Mouse (Mus musculus) yolk sac, embryonic 10.5 days (tissue): Measurements from ENCODE around the gene Klf2.

Experiments
- DNase-seq: peaks from one replicate; pipeline ENCODE4 v3.0.0-alpha.2; 2017; ENCODE audit warnings: low spot score

Klf2 gene

DNA sequence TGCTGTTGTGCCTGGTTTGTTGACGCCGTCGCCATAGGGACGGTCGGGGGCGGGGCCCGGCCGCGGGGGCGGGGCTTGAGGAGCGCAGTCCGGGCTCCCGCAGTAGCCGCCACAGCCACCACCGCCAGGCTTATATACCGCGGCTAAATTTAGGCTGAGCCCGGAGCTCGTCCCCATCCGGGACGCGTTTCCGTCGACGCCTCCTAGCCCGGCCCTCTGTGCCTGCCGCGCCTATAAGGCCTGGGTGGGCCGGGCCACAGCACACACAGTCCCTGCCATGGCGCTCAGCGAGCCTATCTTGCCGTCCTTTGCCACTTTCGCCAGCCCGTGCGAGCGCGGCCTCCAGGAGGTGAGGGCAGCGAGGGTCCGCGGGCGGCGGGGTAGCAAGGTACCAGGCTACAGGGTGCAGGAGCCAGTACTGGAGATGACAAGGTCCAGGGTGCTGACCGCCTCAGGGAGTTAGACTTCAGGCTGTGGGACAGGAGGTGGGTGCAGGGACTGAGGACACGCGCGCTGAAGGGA, at the start of gene Klf2:
Klf2 (plus strand) TSS at position 233 of the 522 bp plus-strand sequence.
- DNase-seq, result peak; percentile 91

GRCm38 (mm10) chr8:72270606-72271005, 48.2 kb upstream of the Klf2 start:
- no peak for DNase-seq

DNA sequence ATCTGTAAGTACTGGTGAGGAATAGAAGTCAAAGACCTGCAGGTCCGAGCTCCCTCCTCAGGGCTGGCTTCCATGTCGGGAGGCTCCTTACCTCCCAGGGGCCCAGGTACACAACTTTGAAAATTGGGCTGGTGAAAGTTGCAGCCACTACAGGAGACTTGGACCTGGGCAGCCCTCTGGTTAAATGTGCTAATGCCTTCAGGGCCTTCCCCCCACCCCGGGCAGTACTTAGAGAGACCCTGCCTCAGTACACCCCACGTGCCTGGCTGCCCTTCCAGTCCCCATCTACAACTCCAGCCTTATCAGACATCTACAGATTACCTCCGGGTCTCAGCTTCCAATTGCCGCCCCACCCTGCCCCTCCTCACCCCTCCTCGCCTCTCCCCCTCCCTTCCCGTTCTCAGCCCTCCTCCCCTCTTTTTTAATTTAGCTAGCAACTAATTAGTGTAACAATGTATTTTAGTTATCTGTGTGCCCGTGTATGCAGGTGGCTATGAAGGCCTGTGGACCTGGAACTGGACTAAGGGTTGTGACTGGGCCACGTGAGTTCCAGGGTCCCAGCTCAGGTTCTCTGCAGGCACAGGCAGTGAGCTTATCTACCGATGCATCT, 47.7 kb upstream of the Klf2 start:
- no peak for DNase-seq

DNA sequence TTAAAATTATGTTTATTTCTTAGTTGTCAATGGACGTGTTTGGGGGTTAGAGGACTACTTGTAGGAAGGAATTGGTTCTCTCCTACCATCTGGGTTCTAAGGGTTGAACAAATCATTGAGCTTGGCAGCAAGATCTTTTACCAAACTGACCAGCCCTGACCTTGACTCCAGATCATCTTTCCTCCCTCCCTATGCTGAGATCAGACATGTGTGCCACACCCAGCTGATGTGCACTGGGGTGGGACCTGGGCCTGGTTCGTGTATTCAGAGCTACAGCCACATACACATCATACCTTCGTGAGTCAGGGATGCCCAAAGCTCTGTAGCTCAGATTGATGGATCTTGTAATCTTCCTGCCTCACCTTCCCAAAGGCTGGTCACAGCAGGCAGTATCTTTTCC, 47.1 kb upstream of the Klf2 start:
- DNase-seq, result no peak

DNA sequence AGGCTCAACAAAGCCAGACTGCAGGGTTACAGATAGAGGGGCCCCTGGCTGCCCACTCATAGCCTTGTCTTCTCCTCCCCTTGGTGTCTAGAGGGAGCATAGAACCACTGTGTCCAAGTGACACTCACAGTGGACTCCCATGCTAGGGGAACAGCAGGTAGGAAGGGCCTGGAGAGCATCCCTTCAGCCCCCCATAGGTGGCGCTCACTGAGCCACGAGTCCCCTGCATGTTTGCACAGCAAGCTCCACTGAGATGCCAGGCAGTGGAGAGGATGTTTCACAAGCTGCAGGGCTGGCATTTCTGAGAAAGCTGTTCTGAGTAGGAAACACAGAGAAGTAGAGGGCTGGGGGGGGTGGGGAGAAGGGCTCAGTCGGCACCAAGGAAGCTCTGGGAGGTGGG, 46.5 kb upstream of the Klf2 start:
- DNase-seq, result no peak

GRCm38 (mm10) chr8:72273111-72273770, 45.6 kb upstream of the Klf2 start:
- no peak for DNase-seq

DNA sequence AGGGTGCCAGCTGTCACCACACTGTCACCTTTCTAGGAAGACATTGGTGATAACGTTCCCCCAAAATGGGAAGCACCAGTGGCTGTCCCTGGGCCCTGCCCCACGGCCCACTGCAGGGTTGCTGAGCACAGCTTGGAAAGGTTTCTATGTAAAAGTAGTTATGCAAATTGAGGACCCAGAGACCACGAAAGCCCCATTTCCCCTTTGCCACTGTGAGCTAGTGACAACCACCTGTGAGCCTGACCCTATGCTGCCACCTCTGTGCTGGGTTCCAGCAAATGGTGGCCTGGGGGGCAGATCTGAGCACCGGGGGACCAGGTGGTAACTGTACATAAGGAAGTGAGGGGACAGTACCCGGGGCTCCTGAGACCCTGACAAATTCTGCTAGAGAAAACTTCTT, 45.0 kb upstream of the Klf2 start:
- DNase-seq, result no peak

GRCm38 (mm10) chr8:72277244-72277643, 41.6 kb upstream of the Klf2 start:
- DNase-seq, result no peak

- DNase-seq, result no peak
Measured at GRCm38 (mm10) chr8:72279151-72279550, 39.7 kb upstream of the Klf2 start.

DNA sequence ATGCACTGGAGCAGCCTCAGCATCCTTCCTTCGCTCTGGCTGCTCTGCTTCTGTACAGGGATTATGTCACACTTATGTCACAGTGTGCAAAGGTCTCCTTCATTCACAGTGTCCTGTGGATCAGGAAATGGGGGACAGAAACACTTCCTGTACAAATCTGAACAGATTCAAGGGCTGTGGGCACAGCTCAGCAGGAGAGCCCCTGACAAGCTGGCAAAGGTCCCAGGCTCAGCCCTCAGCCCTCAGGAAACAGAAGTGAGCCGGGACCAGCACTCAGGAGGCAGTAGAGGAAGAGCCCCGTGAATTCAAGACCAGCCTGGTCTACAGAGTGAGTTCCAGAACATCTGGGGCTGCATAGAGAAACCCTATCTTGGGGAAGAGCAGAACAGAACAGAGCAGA, 37.2 kb upstream of the Klf2 start:
- no peak for DNase-seq

DNA sequence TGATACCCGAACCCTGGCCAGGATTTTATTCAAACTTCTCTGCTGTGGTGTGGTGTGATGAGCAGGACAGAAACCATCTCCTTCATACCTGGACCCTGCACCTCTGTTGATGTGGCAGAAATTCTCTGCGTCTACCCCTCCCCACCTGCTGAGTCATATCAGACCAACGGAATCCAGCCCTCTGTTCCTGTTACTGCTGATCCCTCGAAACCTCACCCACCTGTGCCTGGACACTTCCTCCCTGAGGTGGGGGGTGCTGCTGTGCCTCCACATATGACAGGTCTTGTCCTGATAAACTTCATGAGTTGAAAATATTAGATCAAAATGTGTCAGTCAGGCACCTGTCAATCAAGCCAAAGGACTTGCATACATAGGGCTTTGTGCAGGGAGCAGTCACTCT, 33.5 kb upstream of the Klf2 start:
- no peak for DNase-seq

DNA sequence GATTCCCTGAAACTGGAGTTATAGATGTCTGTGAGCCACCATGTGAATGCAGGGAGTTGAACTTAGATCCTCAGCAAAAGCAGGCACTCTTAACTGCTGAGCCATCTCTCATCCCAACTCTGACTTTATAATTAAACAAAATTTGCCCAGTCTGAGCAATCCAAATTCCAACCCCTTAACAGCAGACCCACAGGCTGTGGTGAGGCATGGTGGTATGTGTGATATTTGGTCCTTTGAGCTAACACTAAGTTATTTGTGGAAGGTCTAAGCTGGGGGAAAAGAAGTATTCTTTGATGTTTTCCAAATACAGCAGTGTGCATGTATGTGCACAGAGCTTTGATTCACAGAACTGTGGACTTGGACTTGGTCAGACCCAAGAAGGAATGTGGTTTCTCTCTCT, 29.8 kb upstream of the Klf2 start:
- no peak for DNase-seq

GRCm38 (mm10) chr8:72291104-72291503, 27.7 kb upstream of the Klf2 start:
- no peak for DNase-seq

GRCm38 (mm10) chr8:72293309-72293708, 25.5 kb upstream of the Klf2 start:
- no peak for DNase-seq

DNA sequence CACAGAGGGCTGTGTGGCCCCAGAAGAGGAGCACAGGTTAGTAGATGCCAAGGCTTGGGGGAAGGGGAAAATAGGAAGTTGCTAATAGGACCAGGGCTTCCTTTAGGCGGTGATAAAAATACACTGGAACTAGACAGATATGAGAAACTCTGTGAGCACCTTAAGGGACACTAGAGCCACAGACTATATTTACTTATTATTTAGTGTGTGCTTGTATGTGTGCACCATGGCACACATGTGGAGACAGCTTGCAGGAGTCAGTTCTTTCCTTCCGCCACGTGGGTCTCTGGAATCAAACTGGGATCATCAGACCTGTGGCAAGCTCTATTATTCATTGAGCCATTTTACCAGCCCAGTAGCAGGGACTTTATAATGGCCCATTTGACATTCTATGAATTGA, 23.7 kb upstream of the Klf2 start:
- no peak for DNase-seq

GRCm38 (mm10) chr8:72295679-72296078, 23.2 kb upstream of the Klf2 start:
- DNase-seq, result peak; percentile 25

GRCm38 (mm10) chr8:72296561-72296960, 22.3 kb upstream of the Klf2 start:
- no peak for DNase-seq

- no peak for DNase-seq
Measured at GRCm38 (mm10) chr8:72298928-72299327, 19.9 kb upstream of the Klf2 start.

DNA sequence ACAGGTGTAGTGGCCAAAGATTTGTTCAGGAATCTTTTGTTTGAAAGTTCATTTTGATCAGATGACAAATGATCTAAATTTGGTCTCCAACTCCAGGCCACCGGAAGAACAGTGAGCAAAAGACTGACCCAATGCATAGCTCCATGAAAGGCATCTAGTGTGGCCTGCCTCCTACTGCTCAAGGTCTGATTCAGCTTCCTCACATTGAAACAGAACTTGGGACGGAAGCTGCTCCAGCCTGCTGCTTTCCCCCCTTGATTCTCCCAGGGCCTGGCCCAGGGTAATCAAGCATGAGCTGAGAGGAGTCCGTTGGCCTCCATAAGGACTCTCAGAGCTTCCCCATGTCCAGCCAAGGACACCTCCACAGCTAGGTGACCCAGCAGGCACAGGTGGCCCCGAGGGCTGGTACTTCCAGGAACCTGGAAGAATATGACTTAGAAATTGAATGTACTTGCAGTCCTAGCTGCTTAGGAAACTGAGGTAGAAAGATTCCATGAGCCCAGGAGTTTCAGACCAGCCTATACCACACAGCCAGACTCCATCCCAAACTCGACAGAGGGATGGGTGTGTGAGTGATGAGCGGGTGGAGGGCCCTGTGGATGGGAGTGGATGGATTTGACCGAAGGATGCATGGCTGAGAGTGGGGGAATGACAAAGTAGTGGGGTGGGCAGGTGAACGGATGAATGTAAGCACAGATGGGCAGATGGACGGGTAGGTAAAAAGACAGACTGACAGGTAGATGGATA, 18.0 kb upstream of the Klf2 start:
- no peak for DNase-seq

- DNase-seq, result no peak
Measured at GRCm38 (mm10) chr8:72301497-72301896, 17.3 kb upstream of the Klf2 start.

GRCm38 (mm10) chr8:72302986-72303612, 15.7 kb upstream of the Klf2 start:
- DNase-seq, result no peak

GRCm38 (mm10) chr8:72303633-72304032, 15.2 kb upstream of the Klf2 start:
- DNase-seq, result no peak
